Mouse (Mus musculus) ZHBTc4 (cell line): ENCODE data around the gene Il10ra.

Experiments
- DNase-seq: peaks from one replicate; pipeline ENCODE4 v3.0.0-alpha.2; 2011; ENCODE audit warnings: low read depth, low spot score

Il10ra gene

GRCm38 (mm10) chr9:45261466-45261865 lies 7.5 kb downstream of the Il10ra start:
- no peak for DNase-seq

GRCm38 (mm10) chr9:45259065-45259464 lies 9.9 kb downstream of the Il10ra start:
- no peak for DNase-seq

- DNase-seq = no peak
Observed at GRCm38 (mm10) chr9:45255967-45256366, 13.0 kb downstream of the Il10ra start.

GRCm38 (mm10) chr9:45255431-45255830 lies 13.5 kb downstream of the Il10ra start:
- DNase-seq = no peak

GRCm38 (mm10) chr9:45254605-45255004 lies 14.3 kb downstream of the Il10ra start:
- no peak for DNase-seq

- DNase-seq = no peak
Observed at GRCm38 (mm10) chr9:45254021-45254420, 14.9 kb downstream of the Il10ra start.

- no peak for DNase-seq
Observed at GRCm38 (mm10) chr9:45252395-45252794, 16.6 kb downstream of the Il10ra start.

- DNase-seq = no peak
Observed at GRCm38 (mm10) chr9:45251990-45252389, 17.0 kb downstream of the Il10ra start.

- no peak for DNase-seq
Observed at GRCm38 (mm10) chr9:45251281-45251680, 17.7 kb downstream of the Il10ra start.

- DNase-seq = no peak
Observed at GRCm38 (mm10) chr9:45250306-45250705, 18.6 kb downstream of the Il10ra start.

GRCm38 (mm10) chr9:45247536-45247935 lies 21.4 kb downstream of the Il10ra start:
- no peak for DNase-seq

GRCm38 (mm10) chr9:45246060-45246459 lies 22.9 kb downstream of the Il10ra start:
- DNase-seq = no peak

- DNase-seq = no peak
Observed at GRCm38 (mm10) chr9:45245432-45245831, 23.5 kb downstream of the Il10ra start.

GRCm38 (mm10) chr9:45241397-45241796 lies 27.6 kb downstream of the Il10ra start:
- DNase-seq = no peak

- DNase-seq = no peak
Observed at GRCm38 (mm10) chr9:45236744-45237143, 32.2 kb downstream of the Il10ra start.

GRCm38 (mm10) chr9:45235668-45236227 lies 33.2 kb downstream of the Il10ra start:
- DNase-seq = no peak

- no peak for DNase-seq
Observed at GRCm38 (mm10) chr9:45229359-45229758, 39.6 kb downstream of the Il10ra start.

GRCm38 (mm10) chr9:45221567-45221966 lies 47.4 kb downstream of the Il10ra start:
- DNase-seq = peak; percentile 86

GRCm38 (mm10) chr9:45219644-45220043 lies 49.3 kb downstream of the Il10ra start:
- DNase-seq = no peak

- no peak for DNase-seq
Observed at GRCm38 (mm10) chr9:45215526-45216179, 53.3 kb downstream of the Il10ra start.

- DNase-seq = no peak
Observed at GRCm38 (mm10) chr9:45212001-45212400, 56.9 kb downstream of the Il10ra start.

- DNase-seq = no peak
Observed at GRCm38 (mm10) chr9:45207015-45207743, 61.8 kb downstream of the Il10ra start.

GRCm38 (mm10) chr9:45206121-45206520 lies 62.8 kb downstream of the Il10ra start:
- no peak for DNase-seq
